Mouse (Mus musculus): Measurements from ENCODE around the gene Fopnl. TPM values are rescaled to one million over a fixed set of nuclear protein-coding genes. Genes with fewer than 3 reads are reported as not detected.

Fopnl gene
- polyA plus RNA-seq, 1 experiment from 2014 or later: 178 TPM

DNA sequence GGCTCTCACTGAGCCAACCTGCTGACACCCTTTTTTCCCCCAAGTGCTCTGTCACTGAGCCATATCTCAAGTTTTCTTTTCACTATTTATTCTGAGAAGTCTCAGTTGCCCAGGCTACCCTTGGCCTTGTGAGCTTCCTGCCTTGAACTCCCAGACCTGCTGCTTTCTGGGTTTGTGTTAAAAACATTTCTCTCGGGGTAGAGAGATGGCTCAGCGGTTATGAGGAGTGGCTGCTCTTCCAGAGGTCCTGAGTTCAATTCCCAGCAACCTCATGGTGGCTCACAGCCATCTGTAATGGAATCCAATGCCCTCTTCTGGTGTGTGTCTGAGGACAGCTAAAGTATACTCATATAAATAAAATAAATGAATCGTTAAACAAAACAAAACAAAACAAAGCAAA is 35.0 kb upstream of the Fopnl start:
- Histone ChIP-seq H3K27ac (no peak overlapping the region), H3K36me3 (no peaks in the 10 kb centered on the region), H3K9me3 (no peaks in the 10 kb centered on the region), H3K9ac (no peak overlapping the region), H3K4me2 (no peak overlapping the region), H3K4me3 (no peak overlapping the region), H3K27me3 (no peaks in the 10 kb centered on the region), H3K4me1 (no peaks in the 10 kb centered on the region; the same call in 1 of the 2 replicates)
- no peak for ATAC-seq (ENCODE audit: insufficient number of reproducible peaks, insufficient read depth, low FRiP score, low TSS enrichment, low read depth)
- WGBS: 77% methylated on average over 3 of the region's 3 CpGs

DNA sequence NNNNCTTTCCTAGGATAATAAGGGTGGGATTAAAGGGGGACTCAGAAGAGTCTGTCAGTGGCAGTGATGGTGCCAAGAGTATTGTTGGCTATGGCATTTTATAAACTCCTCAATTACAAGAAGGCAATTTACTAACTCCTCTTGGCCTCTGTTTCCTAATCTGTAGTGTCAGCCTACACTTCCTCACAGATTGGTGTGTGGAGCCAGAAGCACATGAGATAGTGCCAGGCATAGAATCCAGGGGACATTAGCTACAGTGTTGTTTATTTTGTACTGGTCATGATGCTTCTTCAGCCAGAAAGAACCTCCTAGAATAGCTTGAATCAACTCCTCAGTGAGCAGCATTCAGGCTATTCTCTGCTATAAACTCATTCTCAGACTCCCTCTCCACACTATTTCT is 34.4 kb upstream of the Fopnl start:
- H3K9me3 ChIP-seq: no peaks in the 10 kb centered on the region
- no peaks in the 10 kb centered on the region for H3K36me3 ChIP-seq
- no peak overlapping the region for H3K4me2 ChIP-seq
- H3K27ac ChIP-seq: no peak overlapping the region
- no peak for ATAC-seq (ENCODE audit: insufficient number of reproducible peaks, insufficient read depth, low FRiP score, low TSS enrichment, low read depth)
- H3K4me3 ChIP-seq: no peak overlapping the region
- no peak overlapping the region for H3K9ac ChIP-seq
- H3K27me3 ChIP-seq: no peaks in the 10 kb centered on the region
- no peaks in the 10 kb centered on the region; the same call in 1 of the 2 replicates for H3K4me1 ChIP-seq

DNA sequence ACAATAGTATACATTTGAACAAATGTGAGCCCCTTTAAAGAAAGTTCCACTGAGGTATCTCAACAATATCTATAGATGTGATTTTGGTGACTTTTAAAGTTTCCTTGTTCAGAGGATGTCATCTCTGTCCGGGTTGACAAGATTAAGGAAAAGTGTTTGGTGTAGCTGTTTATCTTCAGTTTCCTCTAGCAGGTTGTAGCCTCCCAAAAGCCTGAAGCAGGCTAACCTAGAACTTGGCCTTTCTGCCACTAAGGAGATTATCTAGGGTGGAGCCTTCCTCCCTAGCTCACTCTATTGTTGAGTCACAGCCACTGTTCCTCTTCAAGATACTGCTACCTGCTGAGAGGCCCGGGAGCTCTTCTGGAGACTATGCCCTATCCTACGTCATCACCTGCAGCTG is 27.8 kb upstream of the Fopnl start:
- no peaks in the 10 kb centered on the region for H3K9me3 ChIP-seq
- ATAC-seq (ENCODE audit: insufficient number of reproducible peaks, insufficient read depth, low FRiP score, low TSS enrichment, low read depth): no peak
- H3K4me2 ChIP-seq: no peak overlapping the region
- no peak overlapping the region for H3K4me3 ChIP-seq
- H3K27me3 ChIP-seq: no peaks in the 10 kb centered on the region
- no peak overlapping the region for H3K9ac ChIP-seq
- 70% methylated on average over 3 of the region's 3 CpGs for WGBS
- no peaks in the 10 kb centered on the region for H3K36me3 ChIP-seq
- H3K27ac ChIP-seq: no peak overlapping the region
- H3K4me1 ChIP-seq: no peaks in the 10 kb centered on the region

DNA sequence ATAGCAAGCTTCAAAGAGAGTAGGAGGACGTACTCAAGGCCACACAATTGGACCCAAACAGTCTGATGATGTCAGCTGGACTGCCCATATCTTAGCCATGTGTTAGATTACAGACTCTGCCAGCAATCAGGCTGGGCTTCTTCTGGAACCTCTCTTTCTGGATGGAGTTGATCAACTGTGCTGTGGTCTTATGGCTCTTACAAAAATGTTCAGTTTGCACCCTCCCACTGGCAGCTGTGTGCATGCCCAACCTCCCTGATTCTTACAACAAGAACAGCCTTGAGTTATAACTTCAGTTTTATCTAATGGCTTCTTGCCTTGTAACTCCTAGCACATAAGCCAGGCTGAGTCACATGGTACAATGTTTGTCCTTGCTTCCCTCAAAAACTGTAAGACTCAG is 11.0 kb upstream of the Fopnl start:
- ATAC-seq (ENCODE audit: insufficient number of reproducible peaks, insufficient read depth, low FRiP score, low TSS enrichment, low read depth): no peak
- Histone ChIP-seq H3K9me3 (no peaks in the 10 kb centered on the region), H3K9ac (no peak overlapping the region), H3K4me3 (no peak overlapping the region), H3K27ac (no peak overlapping the region), H3K36me3 (no peaks in the 10 kb centered on the region), H3K27me3 (no peaks in the 10 kb centered on the region), H3K4me1 (no peaks in the 10 kb centered on the region), H3K4me2 (no peak overlapping the region)
- WGBS: 50% methylated on average over 1 of the region's 1 CpGs

DNA sequence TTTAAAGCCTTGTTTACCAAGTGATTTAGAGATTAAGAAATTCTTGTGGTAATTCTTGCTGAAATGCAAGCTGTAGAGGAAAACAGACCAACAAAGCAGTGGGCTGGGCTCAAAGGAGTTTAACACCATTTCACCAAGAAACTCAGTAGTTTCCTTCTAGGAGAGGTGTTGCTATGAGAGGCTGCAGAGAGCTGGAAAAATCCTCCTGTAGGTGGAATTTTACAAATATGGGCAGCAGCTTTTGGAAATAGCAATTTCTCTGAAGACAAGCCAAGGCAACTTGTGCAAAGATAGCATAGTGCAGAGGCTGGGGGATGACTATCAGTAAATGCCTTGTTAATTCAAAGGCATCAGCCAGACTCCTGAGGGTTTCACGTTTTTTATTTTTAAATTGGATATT is 3.3 kb upstream of the Fopnl start:
- no peak overlapping the region for H3K4me2 ChIP-seq
- no peaks in the 10 kb centered on the region for H3K36me3 ChIP-seq
- H3K9me3 ChIP-seq: no peaks in the 10 kb centered on the region
- H3K27me3 ChIP-seq: no peaks in the 10 kb centered on the region
- ATAC-seq (ENCODE audit: insufficient number of reproducible peaks, insufficient read depth, low FRiP score, low TSS enrichment, low read depth): no peak
- 43% methylated on average over 1 of the region's 1 CpGs for WGBS
- H3K9ac ChIP-seq: no peak overlapping the region
- H3K27ac ChIP-seq: no peak overlapping the region
- no peak overlapping the region for H3K4me3 ChIP-seq
- H3K4me1 ChIP-seq: peaks cover 10% of the 10 kb centered on the region

DNA sequence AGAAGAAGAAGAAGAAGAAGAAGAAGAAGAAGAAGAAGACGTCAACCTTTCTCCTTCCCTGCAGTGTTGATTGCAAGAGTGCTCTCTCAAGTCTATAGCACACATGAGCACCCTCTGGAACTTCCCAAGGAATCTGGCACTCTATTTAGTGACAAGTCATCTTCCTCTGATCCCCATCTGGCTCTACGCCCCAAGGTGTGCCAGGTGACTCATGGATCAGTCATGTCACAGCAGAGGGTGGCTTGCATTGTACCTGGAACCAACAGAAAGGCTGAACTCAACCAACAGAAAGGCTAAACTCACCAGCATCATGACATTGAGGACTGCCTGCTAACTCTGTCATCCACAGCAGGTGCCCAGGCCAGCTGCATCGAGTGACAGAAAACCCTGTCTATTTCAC is 2.5 kb upstream of the Fopnl start:
- Histone ChIP-seq H3K4me2 (no peak overlapping the region), H3K9ac (no peak overlapping the region), H3K27ac (no peak overlapping the region), H3K4me1 (peaks cover 12% of the 10 kb centered on the region), H3K4me3 (no peak overlapping the region), H3K27me3 (no peaks in the 10 kb centered on the region), H3K36me3 (no peaks in the 10 kb centered on the region), H3K9me3 (no peaks in the 10 kb centered on the region)
- no peak for ATAC-seq (ENCODE audit: insufficient number of reproducible peaks, insufficient read depth, low FRiP score, low TSS enrichment, low read depth)
- WGBS: 84% methylated on average over 3 of the region's 3 CpGs

DNA sequence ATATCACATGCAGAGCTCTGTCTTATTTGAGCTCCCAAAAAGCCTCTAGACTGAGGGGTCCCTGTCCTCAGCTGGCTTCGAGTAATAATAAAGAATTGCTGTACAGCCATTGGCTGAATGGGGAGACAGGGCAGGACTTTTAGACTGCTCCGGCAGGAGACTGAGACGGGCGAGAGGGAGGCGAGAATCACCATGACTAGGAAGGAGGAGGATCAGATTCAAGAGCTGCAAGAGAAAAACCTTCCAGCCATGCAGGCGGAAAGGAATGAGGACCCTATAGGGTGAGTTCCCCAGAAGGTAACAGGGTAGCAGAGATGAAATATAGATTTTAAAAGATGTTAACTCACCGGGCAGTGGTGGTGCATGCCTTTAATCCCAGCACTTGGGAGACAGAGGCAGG is 4.3 kb downstream of the Fopnl start:
- ATAC-seq (ENCODE audit: insufficient number of reproducible peaks, insufficient read depth, low FRiP score, low TSS enrichment, low read depth): no peak
- Histone ChIP-seq H3K27me3 (no peaks in the 10 kb centered on the region), H3K9me3 (no peaks in the 10 kb centered on the region), H3K4me2 (no peak overlapping the region), H3K4me1 (peaks cover 12% of the 10 kb centered on the region), H3K36me3 (peaks cover 51% of the 10 kb centered on the region), H3K4me3 (no peak overlapping the region), H3K9ac (no peak overlapping the region), H3K27ac (no peak overlapping the region)
- WGBS: 91% methylated on average over 7 of the region's 7 CpGs

DNA sequence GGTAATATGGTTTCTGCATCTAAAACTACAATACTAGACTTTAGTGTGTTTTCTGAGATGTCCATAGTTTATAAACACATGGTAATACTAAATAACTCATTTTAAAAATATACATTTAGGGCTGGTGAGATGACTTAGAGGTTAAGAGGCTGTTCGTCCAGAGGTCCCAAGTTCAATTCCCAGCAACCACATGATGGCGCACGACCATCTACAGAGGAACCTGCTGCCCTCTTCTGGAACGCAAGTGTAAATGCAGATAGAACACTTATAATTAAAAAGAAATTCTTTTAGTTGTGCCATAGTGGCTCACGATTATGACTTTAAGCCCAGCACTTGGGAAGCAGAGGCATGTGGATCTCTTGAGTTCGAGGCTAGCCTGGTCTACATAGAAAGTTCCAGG is 5.8 kb downstream of the Fopnl start:
- 50% methylated on average over 6 of the region's 6 CpGs for WGBS

DNA sequence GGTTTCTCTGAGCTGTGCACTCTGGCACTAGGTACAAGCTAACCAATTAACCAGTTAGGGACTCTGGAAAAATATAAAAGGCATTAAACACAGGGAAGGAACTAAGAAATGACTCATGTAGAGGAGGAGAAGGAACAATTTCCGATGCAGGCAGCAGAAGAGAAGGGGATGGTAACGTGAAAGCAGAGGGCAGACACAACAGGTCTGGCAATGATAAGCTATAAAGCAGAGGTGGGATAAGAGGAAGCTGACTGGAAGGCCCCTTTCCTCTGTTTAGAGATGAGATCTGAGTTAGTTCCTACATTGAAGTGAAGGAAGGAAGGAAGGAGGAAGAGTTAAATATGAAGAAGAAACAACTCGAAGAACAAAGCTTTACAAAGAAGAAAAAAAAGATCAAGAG is 7.4 kb downstream of the Fopnl start:
- Histone ChIP-seq H3K27me3 (no peaks in the 10 kb centered on the region), H3K4me3 (no peak overlapping the region), H3K4me2 (no peak overlapping the region), H3K36me3 (peaks cover 75% of the 10 kb centered on the region), H3K9ac (no peak overlapping the region), H3K27ac (no peak overlapping the region), H3K9me3 (no peaks in the 10 kb centered on the region), H3K4me1 (no peaks in the 10 kb centered on the region)
- WGBS: 87% methylated on average over 3 of the region's 3 CpGs
- ATAC-seq (ENCODE audit: insufficient number of reproducible peaks, insufficient read depth, low FRiP score, low TSS enrichment, low read depth): no peak

More for the DNA sequence above, 5.8 kb downstream of the Fopnl start:
- no peak overlapping the region for H3K4me2 ChIP-seq
- H3K36me3 ChIP-seq: peaks cover 65% of the 10 kb centered on the region
- no peak overlapping the region for H3K4me3 ChIP-seq
- H3K4me1 ChIP-seq: peaks cover 10% of the 10 kb centered on the region
- no peaks in the 10 kb centered on the region for H3K9me3 ChIP-seq
- H3K27ac ChIP-seq: no peak overlapping the region
- no peak overlapping the region for H3K9ac ChIP-seq
- no peak for ATAC-seq (ENCODE audit: insufficient number of reproducible peaks, insufficient read depth, low FRiP score, low TSS enrichment, low read depth)
- no peaks in the 10 kb centered on the region for H3K27me3 ChIP-seq

DNA sequence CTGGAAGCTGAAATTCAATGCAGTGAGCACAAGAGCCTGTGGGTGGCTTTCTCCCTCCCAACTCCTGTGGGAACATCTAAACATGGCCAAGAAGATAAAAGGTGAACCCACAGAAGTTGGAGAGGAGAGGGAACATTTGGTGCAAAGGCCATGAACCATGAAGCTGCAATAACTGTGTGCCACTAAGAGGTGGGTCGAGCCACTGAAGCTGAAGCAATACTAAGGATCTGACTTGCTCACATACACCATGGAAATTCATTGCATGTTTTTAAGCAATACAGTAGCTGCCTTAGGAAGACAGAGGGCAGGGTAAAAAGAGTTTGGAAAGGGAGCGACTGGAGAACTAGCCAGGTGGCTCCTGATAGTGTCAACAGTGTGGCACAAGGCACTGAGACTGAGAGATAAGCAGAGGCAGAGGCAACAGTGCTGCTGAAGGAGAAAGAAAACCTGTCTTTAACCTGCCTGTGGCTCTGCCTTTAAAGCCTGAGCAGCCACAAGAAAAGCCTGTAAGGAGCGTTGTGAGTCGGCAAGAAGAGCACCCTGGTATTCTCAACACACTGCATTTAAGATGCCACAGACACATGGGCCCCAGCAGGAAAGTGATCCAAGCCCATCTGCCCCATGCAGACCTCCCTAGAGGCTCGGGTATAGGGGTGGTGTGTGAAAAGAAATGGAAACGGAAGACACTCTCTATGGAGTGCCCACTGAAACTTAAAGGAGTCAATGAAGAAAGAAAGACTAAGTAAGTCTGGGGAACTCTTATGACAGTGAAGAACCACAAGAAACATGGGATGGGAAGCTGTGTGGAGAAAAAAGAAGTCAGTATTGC is 8.7 kb downstream of the Fopnl start:
- H3K9me3 ChIP-seq: no peaks in the 10 kb centered on the region
- no peak for ATAC-seq (ENCODE audit: insufficient number of reproducible peaks, insufficient read depth, low FRiP score, low TSS enrichment, low read depth)
- H3K4me2 ChIP-seq: no peak overlapping the region
- H3K9ac ChIP-seq: no peak overlapping the region
- no peak overlapping the region for H3K4me3 ChIP-seq
- H3K27me3 ChIP-seq: no peaks in the 10 kb centered on the region
- H3K4me1 ChIP-seq: no peaks in the 10 kb centered on the region
- H3K36me3 ChIP-seq: peaks cover 84% of the 10 kb centered on the region
- WGBS: 90% methylated on average over 6 of the region's 6 CpGs
- no peak overlapping the region for H3K27ac ChIP-seq

DNA sequence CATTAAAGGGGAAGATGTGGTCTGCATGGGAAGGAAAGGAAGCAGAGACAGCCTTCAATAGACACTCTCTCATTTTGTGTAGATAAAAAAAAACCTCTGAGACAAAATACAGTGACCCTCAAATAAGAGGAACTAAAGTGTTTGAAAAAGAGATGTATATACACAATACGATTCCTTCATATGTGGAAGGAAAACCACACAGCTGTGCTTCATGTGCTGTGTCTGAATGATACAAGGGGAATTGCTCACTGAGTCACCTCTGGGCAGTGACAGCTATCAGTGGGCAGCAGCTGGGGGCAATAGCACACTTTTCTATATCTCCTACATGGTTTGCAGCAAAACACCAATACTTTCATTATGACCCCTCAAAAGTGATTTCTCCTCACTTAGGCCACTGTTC is 9.8 kb downstream of the Fopnl start:
- Histone ChIP-seq H3K4me2 (no peak overlapping the region), H3K4me1 (no peaks in the 10 kb centered on the region), H3K9me3 (no peaks in the 10 kb centered on the region), H3K27ac (no peak overlapping the region), H3K27me3 (no peaks in the 10 kb centered on the region), H3K4me3 (no peak overlapping the region), H3K9ac (no peak overlapping the region), H3K36me3 (peaks cover 83% of the 10 kb centered on the region)
- 96% methylated on average over 1 of the region's 1 CpGs for WGBS
- ATAC-seq (ENCODE audit: insufficient number of reproducible peaks, insufficient read depth, low FRiP score, low TSS enrichment, low read depth): no peak

DNA sequence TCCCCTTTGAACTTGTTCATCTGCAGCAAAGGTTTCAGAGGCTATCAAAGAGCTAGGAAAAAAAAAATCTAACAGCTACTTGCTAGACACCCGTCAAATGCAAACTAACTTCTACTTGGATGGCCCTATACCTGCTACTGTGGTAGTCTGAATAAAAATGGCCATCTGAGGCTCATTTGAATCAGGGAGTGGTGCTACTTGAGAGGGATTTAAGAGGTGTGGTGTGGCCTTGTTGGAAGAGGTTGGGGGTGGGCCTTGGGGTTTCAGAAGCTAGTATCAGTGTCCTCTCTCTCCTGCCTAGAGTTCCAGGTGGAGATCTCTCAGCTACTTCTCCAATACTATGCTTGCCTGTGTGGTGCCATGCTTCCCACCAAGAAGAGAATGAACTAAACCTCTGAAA is 10.8 kb downstream of the Fopnl start:
- H3K4me2 ChIP-seq: no peak overlapping the region
- H3K9me3 ChIP-seq: no peaks in the 10 kb centered on the region
- peaks cover 83% of the 10 kb centered on the region for H3K36me3 ChIP-seq
- WGBS: 91% methylated on average over 1 of the region's 1 CpGs
- H3K27me3 ChIP-seq: no peaks in the 10 kb centered on the region
- no peaks in the 10 kb centered on the region for H3K4me1 ChIP-seq
- ATAC-seq (ENCODE audit: insufficient number of reproducible peaks, insufficient read depth, low FRiP score, low TSS enrichment, low read depth): no peak
- H3K4me3 ChIP-seq: no peak overlapping the region
- H3K9ac ChIP-seq: no peak overlapping the region
- H3K27ac ChIP-seq: no peak overlapping the region
